Mouse (Mus musculus): ENCODE results near the gene Ifnk. TPM values are rescaled to one million over a fixed set of nuclear protein-coding genes. Genes with fewer than 3 reads are reported as not detected.
A peak's percentile ranks its signal among the peaks of the same experiment; 100 is the strongest.

The Ifnk gene
- 0.42 and 0.59 TPM in 2 replicates for polyA plus RNA-seq (2016; fragmentation: Nextera tagmentation; extraction: Ambion mirVana)

- no peak within 1 kb of the TSS for H3K9ac ChIP-seq
- H3K27ac ChIP-seq = no peak within 1 kb of the TSS
- 0 out of 2 replicates have a peak, but pooled peaks cover 5% of the 10 kb centered on the region for H3K4me1 ChIP-seq
- H3K36me3 ChIP-seq = no peaks in the 10 kb centered on the region
- H3K27me3 ChIP-seq = no peaks in the 10 kb centered on the region
- no peak within 1 kb of the TSS for H3K4me3 ChIP-seq
- H3K9me3 ChIP-seq = no peaks in the 10 kb centered on the region
- ATAC-seq (ENCODE audit: insufficient number of reproducible peaks, insufficient read depth, low FRiP score, low TSS enrichment) = no peak
- no peak within 1 kb of the TSS for H3K4me2 ChIP-seq (replicated peaks)
- WGBS = 73% methylated on average over 4 of the region's 4 CpGs
These were observed at the start of gene Ifnk for GRCm38 (mm10) chr4:35151756-35152155. Gene Ifnk (plus strand): TSS chr4:35152056.

DNA sequence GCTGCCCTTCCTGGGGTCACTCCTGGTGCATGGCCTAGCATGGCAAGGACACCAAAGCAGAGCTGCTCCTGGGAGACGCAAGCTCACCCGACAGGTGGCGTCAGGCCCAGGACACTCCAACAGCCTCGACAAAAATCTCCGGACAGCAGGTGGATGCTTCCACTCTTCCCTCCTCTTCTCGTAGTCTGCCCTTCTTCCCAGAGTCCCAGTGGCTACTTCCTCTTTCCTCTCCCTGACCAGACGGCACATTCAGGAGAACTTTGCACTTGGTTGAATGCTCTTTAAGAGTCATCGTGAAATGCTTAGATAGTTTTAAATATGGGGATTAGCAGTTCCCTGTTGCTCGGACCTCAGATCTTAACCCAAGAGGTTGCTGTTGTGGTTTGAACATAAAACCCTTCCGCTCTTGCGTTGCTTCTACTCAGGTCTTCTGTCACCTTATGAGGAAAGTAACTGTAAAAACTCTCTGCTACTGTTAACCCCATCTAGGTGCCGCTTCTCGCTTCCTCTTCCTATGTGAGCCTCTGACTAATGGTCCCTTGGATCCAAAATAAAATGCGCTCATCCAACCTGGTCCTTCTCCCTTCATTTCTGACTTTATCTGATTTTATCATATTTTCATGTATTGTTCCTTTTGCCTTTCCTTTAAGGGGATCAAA, 46.6 kb upstream of the Ifnk start:
- no peaks in the 10 kb centered on the region for H3K9me3 ChIP-seq
- H3K27me3 ChIP-seq = no peaks in the 10 kb centered on the region
- 80% methylated on average over 14 of the region's 14 CpGs for WGBS
- H3K9ac ChIP-seq = no peak overlapping the region
- H3K4me3 ChIP-seq = no peak overlapping the region
- H3K4me1 ChIP-seq = peaks cover 11% of the 10 kb centered on the region
- H3K36me3 ChIP-seq = no peaks in the 10 kb centered on the region
- no peak for ATAC-seq (ENCODE audit: insufficient number of reproducible peaks, insufficient read depth, low FRiP score, low TSS enrichment)
- H3K27ac ChIP-seq = no peak overlapping the region
- H3K4me2 ChIP-seq (replicated peaks) = no peak overlapping the region

DNA sequence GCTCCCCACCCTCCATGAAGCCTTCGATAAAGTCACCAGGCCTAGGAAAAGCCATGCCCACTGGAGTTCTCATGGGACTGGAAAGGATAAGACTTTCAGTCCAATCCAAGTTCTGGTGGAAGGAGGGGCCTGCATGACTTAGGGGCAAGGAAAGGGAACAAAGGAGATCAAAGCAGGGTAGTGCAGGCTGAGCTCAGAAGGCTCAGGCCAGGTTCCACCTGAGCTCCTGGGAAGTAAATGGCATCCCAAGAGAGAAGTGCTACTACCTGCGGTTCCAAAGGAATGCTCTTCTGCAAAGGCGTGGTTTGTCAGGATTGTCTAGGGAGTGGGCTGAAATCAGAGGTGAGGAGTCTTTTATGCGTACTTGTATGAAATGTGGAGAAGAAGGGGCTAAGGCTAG, 39.4 kb upstream of the Ifnk start:
- Histone ChIP-seq H3K9ac (no peak overlapping the region), H3K27me3 (no peaks in the 10 kb centered on the region), H3K27ac (no peak overlapping the region), H3K4me3 (no peak overlapping the region), H3K4me1 (peaks cover 4% of the 10 kb centered on the region; the same call in 1 of the 2 replicates), H3K9me3 (no peaks in the 10 kb centered on the region), H3K36me3 (no peaks in the 10 kb centered on the region), H3K4me2 (replicated peaks) (no peak overlapping the region)
- no peak for ATAC-seq (ENCODE audit: insufficient number of reproducible peaks, insufficient read depth, low FRiP score, low TSS enrichment)
- 78% methylated on average over 4 of the region's 4 CpGs for WGBS

DNA sequence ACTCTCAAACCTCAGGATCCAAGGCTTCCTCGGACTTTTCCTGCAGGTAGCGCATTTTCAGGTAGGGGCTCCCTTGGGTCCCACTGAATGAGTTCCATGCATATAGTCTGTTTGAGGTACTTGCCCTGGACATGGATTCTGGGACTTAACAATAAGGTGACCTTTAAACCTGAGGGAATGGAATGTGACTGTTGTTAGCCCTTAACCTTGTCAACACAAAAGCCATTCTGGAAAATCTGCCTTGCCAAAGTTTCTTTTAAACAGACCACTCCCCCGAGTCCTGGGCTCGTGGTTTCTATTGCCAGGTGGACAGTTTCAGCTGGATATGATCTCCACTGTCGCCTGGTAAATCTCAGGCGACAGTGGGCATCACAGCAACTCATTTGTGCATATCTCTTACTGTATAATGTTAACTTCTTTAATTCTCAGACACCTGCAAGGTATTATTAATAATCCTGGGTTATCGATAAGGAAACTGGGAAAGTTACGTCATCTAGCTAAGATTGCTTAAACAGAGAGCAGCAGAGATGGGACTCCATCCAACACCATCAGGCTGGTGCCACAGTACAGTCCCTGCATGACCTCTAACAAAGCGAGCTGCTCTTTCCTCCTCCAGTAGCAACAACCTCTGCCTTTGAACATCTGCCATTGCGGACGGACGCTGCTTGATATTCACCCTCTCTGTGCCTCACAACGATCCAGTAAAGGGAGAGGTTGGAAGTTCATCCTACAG, 38.2 kb upstream of the Ifnk start:
- Histone ChIP-seq H3K27me3 (no peaks in the 10 kb centered on the region), H3K4me1 (peaks cover 4% of the 10 kb centered on the region; the same call in 1 of the 2 replicates), H3K9me3 (no peaks in the 10 kb centered on the region), H3K4me3 (no peak overlapping the region), H3K4me2 (replicated peaks) (no peak overlapping the region), H3K27ac (no peak overlapping the region), H3K9ac (no peak overlapping the region), H3K36me3 (no peaks in the 10 kb centered on the region)
- ATAC-seq (ENCODE audit: insufficient number of reproducible peaks, insufficient read depth, low FRiP score, low TSS enrichment) = no peak
- 77% methylated on average over 13 of the region's 13 CpGs for WGBS

DNA sequence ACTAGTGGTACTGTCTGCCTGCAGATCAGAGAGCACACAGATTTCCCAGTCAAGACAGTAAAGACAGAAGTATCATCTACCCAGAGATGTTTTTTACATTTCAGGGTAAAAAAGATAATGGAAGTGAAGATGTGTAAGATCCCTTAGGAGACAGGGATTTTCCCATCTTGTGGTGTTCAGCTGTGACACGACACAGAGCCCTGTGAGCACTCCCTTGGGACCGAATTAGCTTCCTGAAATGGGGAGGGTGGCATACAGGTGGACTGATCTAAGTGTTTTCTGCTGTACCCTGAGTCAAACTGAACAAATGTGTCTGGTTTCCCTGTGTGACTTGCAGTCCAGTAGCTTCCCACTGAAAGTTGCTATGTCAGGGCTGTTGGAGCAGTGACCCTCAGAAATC, 36.9 kb upstream of the Ifnk start:
- Histone ChIP-seq H3K9ac (no peak overlapping the region), H3K4me1 (peaks cover 4% of the 10 kb centered on the region; the same call in 1 of the 2 replicates), H3K36me3 (no peaks in the 10 kb centered on the region), H3K27me3 (no peaks in the 10 kb centered on the region), H3K27ac (no peak overlapping the region), H3K4me2 (replicated peaks) (no peak overlapping the region), H3K4me3 (no peak overlapping the region), H3K9me3 (no peaks in the 10 kb centered on the region)
- ATAC-seq (ENCODE audit: insufficient number of reproducible peaks, insufficient read depth, low FRiP score, low TSS enrichment) = no peak
- WGBS = 75% methylated on average over 2 of the region's 2 CpGs

GRCm38 (mm10) chr4:35115933-35116332, 35.9 kb upstream of the Ifnk start:
- no peak overlapping the region for H3K9ac ChIP-seq
- no peak overlapping the region for H3K4me2 ChIP-seq (replicated peaks)
- no peaks in the 10 kb centered on the region for H3K36me3 ChIP-seq
- H3K4me1 ChIP-seq = peaks cover 11% of the 10 kb centered on the region
- no peak for ATAC-seq (ENCODE audit: insufficient number of reproducible peaks, insufficient read depth, low FRiP score, low TSS enrichment)
- no peak overlapping the region for H3K27ac ChIP-seq
- no peak overlapping the region for H3K4me3 ChIP-seq
- H3K27me3 ChIP-seq = no peaks in the 10 kb centered on the region
- H3K9me3 ChIP-seq = no peaks in the 10 kb centered on the region
- WGBS = 67% methylated on average over 6 of the region's 6 CpGs

GRCm38 (mm10) chr4:35117144-35117543, 34.7 kb upstream of the Ifnk start:
- H3K9ac ChIP-seq = no peak overlapping the region
- H3K9me3 ChIP-seq = no peaks in the 10 kb centered on the region
- H3K27me3 ChIP-seq = no peaks in the 10 kb centered on the region
- H3K4me3 ChIP-seq = no peak overlapping the region
- H3K36me3 ChIP-seq = no peaks in the 10 kb centered on the region
- no peak overlapping the region for H3K27ac ChIP-seq
- no peak overlapping the region for H3K4me2 ChIP-seq (replicated peaks)
- H3K4me1 ChIP-seq = peaks cover 16% of the 10 kb centered on the region
- 90% methylated on average over 3 of the region's 3 CpGs for WGBS
- no peak for ATAC-seq (ENCODE audit: insufficient number of reproducible peaks, insufficient read depth, low FRiP score, low TSS enrichment)

GRCm38 (mm10) chr4:35118851-35119250, 33.0 kb upstream of the Ifnk start:
- Histone ChIP-seq H3K27me3 (no peaks in the 10 kb centered on the region), H3K27ac (no peak overlapping the region), H3K4me1 (peaks cover 22% of the 10 kb centered on the region), H3K36me3 (no peaks in the 10 kb centered on the region), H3K4me3 (no peak overlapping the region), H3K9me3 (no peaks in the 10 kb centered on the region), H3K4me2 (replicated peaks) (no peak overlapping the region), H3K9ac (no peak overlapping the region)
- WGBS = 81% methylated on average over 2 of the region's 2 CpGs
- no peak for ATAC-seq (ENCODE audit: insufficient number of reproducible peaks, insufficient read depth, low FRiP score, low TSS enrichment)

DNA sequence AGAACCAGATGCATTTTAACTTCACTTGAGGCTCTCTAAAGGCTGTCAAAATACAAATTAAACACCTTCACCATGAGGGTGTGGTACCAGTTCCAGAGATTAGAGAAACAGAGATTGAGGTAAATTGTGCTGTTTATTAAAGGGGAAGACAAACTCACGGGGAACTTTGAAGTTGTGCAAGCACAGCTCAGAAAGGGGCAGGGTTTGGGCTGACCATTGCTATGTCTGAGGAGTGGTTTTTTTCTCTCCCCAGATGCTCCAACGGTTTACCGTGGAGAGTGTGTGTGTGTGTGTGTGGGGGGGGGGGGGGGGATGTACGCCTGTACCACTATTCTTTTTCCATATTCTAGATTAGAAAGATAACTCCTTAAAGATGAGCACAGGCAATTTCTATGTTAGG, 31.7 kb upstream of the Ifnk start:
- Histone ChIP-seq H3K4me1 (peaks cover 24% of the 10 kb centered on the region), H3K9me3 (no peaks in the 10 kb centered on the region), H3K9ac (no peak overlapping the region), H3K4me3 (no peak overlapping the region), H3K27me3 (no peaks in the 10 kb centered on the region), H3K36me3 (no peaks in the 10 kb centered on the region), H3K4me2 (replicated peaks) (no peak overlapping the region), H3K27ac (no peak overlapping the region)
- WGBS = 50% methylated on average over 4 of the region's 4 CpGs
- no peak for ATAC-seq (ENCODE audit: insufficient number of reproducible peaks, insufficient read depth, low FRiP score, low TSS enrichment)

DNA sequence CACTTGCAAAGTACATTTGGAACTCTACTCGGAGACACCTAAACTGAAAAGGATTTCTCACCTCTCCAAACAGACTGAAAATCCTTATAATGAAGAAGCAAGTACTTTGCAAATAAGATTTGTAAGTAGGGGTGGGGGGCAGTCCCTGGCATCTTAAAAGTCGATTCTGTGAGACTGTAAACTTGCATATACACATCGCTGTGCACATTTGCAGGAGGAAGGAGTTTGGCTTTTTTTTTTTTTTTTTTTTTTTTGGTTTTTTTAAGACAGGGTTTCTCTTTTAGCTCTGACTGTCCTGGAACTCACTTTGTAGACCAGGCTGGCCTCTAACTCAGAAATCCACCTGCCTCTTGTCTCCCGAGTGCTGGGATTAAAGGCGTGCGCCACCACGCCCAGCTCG, 31.3 kb upstream of the Ifnk start:
- no peaks in the 10 kb centered on the region for H3K27me3 ChIP-seq
- H3K4me1 ChIP-seq = peaks cover 28% of the 10 kb centered on the region
- WGBS = 80% methylated on average over 8 of the region's 8 CpGs
- no peak overlapping the region for H3K9ac ChIP-seq
- H3K4me2 ChIP-seq (replicated peaks) = no peak overlapping the region
- no peak overlapping the region for H3K4me3 ChIP-seq
- ATAC-seq (ENCODE audit: insufficient number of reproducible peaks, insufficient read depth, low FRiP score, low TSS enrichment) = no peak
- H3K36me3 ChIP-seq = no peaks in the 10 kb centered on the region
- H3K27ac ChIP-seq = no peak overlapping the region
- H3K9me3 ChIP-seq = no peaks in the 10 kb centered on the region

- Histone ChIP-seq H3K4me3 (no peak overlapping the region), H3K36me3 (no peaks in the 10 kb centered on the region), H3K9me3 (no peaks in the 10 kb centered on the region), H3K4me1 (peaks cover 29% of the 10 kb centered on the region), H3K27me3 (no peaks in the 10 kb centered on the region), H3K27ac (no peak overlapping the region), H3K4me2 (replicated peaks) (peak overlapping the region; percentile 22; the same call in 1 of the 2 replicates), H3K9ac (no peak overlapping the region)
- no peak for ATAC-seq (ENCODE audit: insufficient number of reproducible peaks, insufficient read depth, low FRiP score, low TSS enrichment)
- 29% methylated on average over 12 of the region's 12 CpGs for WGBS
These were observed 30.8 kb upstream of the Ifnk start for GRCm38 (mm10) chr4:35121060-35121459.

- H3K4me2 ChIP-seq (replicated peaks) = no peak overlapping the region
- no peaks in the 10 kb centered on the region for H3K9me3 ChIP-seq
- H3K4me1 ChIP-seq = peaks cover 29% of the 10 kb centered on the region
- H3K36me3 ChIP-seq = no peaks in the 10 kb centered on the region
- H3K4me3 ChIP-seq = no peak overlapping the region
- no peak for ATAC-seq (ENCODE audit: insufficient number of reproducible peaks, insufficient read depth, low FRiP score, low TSS enrichment)
- H3K9ac ChIP-seq = no peak overlapping the region
- H3K27me3 ChIP-seq = no peaks in the 10 kb centered on the region
- H3K27ac ChIP-seq = no peak overlapping the region
- 74% methylated on average over 5 of the region's 5 CpGs for WGBS
These were observed 28.8 kb upstream of the Ifnk start for GRCm38 (mm10) chr4:35123087-35123486.
